Mouse (Mus musculus) yolk sac, embryonic 10.5 days (tissue): ENCODE results near the gene Asic4.
A peak's percentile ranks its signal among the peaks of the same experiment; 100 is the strongest.

Experiments used
- DNase-seq: peaks from one replicate; pipeline ENCODE4 v3.0.0-alpha.2; 2017; ENCODE audit warnings: low spot score

The Asic4 gene

DNA sequence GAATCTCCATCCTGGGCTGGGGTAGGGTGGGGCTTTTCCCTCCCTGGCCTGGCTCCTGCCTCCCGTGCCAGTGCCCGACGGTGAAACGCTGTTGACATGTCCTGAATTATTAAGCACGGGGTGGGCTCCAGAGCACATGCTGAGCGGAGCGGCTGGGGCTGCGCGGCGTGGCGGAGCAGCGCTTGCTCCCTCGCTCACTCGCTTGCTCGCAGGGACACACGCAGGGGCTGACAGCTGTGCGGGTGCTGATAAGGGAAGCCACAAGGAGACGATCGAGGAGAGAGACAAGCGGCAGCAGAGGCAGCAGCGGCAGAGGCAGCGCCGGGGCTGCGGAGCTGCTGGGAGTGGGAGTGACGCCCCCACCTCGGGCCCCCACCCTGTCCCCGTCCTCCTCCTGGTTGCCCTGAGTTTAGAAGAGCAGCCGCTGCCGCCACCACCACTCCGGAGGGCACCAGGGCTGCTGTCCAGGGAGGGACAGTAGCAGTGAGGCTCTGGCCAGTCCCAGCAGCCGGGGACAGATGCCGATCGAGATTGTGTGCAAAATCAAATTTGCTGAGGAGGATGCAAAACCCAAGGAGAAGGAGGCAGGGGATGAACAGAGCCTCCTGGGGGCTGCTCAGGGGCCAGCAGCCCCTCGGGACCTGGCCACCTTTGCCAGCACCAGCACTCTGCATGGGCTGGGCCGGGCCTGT is at the start of gene Asic4:
Gene Asic4, plus strand, starts transcription at position 123 of the 692 bp plus-strand sequence.
- DNase-seq = no peak

DNA sequence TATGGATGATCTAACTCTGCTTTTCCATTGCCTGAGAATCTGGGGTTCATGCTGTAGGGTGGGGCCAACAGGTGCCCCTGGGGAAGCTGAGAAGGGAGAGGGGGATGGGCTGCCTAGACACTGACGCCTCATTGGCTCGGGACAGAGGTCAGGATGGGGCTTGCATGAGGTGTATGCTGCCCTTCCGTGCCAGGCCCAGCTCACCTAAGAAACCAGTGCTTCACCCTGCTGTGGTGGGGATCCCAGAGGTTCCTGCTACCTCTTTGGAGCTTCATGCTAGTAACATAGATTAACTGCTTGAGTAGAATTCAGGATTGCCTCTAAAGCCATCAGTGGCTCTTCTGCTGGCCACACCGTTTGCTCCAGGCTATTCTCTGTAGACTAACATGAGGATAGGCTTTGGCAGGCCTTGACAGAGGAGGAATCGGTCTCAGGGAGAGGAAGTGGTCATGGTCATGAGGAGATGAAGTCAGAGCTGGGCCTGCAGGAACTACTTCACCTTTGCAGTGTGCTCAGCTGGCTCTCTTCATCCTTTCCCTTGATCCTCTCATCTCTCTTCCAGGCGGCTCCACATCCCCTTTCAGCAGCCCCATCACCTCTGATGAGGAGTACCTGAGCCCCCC is 49.6 kb upstream of the Asic4 start:
- no peak for DNase-seq

DNA sequence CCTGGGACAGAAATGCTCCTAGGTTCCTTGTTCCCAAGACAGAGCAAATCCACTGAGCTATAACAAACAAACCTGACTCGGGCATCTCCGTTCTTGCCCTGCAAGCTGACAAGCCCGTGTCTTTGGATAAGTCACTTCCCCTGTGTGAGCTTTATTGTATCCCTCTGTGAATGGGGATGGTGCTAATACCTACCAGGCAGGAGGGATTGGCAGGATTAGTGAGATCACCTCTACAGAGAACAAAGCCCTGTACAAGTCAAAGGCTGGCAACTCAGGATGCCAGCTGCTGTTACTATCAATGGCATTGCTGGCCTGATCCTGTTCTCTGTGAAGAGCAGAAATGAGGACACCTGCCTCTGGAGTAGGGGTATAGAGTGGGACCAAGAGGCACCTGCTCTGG is 44.7 kb upstream of the Asic4 start:
- DNase-seq = no peak

DNA sequence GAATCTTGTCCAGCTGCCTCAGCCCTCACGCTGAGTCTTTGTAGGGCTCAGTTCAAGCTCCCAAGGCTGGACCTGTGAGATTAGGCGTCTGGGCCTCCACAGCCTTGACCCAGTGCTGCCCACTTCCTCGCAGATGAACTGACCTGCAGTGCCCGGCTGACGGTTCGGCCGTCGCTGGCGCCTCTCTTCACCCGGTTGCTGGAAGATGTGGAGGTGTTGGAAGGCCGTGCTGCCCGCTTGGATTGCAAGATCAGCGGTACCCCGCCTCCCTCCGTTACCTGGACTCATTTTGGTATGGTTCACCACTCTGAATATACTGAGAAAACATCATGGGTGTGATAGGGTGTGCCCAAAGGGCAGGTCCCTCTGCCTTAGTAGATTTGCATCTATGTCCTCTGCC is 44.1 kb upstream of the Asic4 start:
- DNase-seq = no peak

DNA sequence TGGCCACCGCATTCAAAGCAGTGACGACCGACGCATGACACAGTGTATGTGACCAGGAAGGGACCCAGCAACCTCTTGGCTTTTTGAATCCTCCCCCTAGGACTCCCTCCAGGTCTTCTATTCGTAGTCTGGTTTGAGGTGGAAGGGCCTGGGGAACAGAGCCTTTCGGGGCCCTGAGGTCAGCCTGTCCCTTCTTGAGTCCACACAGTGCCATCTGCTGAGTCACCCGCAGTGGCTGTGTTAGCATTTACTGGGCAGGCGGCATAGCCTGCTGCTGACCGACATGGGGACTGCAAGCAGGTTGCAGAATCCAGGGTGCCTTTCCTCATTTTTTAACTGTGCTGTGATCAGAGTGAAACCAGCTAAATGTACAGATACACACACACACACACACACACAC is 43.2 kb upstream of the Asic4 start:
- no peak for DNase-seq

DNA sequence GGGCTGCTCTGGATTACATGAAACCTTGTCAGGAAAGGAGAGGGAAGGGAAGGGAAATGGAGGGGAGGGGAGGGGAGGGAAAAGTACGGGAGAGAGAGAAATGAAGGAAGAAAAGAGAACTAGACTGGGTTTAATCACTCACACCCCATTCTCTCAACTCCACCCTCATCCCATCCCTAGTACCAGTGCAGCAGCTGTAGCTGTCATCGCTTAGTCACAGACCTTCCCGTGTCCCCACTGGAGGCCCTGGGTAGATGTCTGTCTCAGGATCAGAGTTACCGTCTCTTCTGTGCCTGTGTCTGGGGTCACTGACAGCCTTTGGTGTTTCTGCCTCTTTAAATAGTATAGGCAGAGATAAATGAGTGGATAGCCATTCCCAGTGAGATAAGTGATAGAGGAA is 42.0 kb upstream of the Asic4 start:
- DNase-seq = no peak

DNA sequence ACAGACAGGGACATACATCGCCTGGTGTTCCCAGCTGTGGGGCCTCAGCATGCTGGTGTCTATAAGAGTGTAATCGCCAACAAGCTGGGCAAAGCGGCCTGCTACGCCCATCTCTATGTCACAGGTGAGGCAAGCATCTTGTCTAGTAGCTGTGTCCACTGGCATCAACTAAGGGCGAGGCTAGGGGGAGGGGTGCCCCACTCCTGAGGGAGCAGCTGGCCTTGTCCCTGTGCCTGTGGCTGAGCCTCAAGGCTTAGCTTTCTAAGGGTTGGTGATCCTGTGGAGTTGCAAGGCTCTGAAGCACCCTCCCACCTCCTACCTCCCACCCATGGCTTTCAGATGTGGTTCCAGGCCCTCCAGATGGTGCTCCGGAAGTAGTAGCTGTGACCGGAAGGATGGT is 40.3 kb upstream of the Asic4 start:
- DNase-seq = no peak

DNA sequence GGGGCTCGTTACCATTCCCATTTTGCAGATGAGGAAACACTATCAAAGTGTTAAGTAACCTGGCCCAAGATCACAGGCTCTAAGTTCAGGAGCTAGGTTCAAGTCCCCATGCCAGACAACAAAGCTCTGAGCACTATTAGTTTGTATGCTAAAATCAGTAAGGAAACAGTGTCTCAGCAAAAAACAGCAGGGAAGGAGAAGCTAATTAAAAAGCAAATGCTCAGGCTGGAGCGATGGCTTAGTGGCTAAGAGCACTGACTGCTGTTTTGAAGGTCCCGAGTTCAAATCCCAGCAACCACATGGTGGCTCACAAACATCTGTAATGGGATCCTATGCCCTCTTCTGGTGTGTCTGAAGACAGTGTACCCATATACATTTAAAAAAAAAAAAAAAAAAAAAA is 38.0 kb upstream of the Asic4 start:
- no peak for DNase-seq

DNA sequence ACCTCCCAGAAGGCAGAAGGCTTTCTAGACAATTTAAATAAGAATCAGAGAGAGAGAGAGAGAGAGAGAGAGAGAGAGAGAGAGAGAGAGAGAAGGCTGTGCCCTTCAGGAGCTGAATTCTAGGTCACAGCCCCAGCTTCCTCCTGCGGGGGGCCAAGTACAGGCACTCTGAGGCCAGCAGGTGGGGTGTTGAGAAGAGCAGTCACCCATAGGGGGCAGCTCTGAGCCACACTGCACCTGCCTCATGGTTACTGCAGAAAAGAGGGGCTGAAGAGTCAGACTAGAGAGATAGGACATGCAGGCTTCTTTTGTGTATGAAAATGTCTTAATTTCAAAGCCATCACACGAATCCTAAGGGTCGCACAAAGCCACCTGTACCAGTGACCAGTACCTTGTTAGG is 36.5 kb upstream of the Asic4 start:
- no peak for DNase-seq

DNA sequence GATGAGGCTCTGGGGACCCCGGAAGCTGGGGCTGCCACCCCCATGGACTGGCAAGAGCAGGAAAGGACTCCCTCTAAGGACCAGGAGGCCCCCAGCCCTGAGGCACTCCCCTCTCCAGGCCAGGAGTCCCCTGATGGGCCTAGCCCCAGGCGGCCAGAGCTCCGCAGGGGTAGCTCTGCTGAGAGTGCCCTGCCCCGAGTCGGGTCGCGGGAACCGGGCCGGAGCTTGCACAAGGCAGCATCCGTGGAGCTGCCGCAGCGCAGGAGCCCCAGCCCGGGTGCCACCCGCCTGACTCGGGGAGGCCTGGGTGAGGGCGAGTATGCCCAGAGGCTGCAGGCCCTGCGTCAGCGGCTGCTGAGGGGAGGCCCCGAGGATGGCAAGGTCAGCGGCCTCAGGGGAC is 28.4 kb upstream of the Asic4 start:
- no peak for DNase-seq

DNA sequence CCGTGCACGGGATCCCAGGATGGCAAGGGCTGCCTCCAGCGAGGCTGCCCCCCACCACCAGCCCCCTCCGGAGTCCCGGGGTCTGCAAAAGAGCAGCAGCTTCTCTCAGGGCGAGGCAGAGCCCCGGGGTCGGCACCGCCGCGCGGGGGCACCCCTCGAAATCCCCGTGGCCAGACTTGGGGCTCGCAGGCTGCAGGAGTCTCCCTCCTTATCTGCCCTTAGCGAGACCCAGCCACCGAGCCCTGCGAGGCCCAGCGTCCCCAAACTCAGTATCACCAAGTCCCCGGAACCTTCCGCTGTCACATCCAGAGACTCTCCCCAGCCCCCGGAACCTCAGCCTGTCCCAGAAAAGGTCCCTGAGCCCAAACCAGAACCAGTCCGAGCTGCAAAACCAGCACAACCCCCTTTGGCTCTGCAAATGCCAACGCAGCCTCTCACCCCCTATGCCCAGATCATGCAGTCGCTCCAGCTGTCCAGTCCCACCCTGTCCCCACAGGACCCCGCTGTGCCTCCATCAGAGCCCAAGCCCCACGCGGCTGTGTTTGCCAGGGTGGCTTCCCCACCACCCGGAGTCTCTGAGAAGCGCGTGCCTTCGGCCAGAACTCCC is 27.9 kb upstream of the Asic4 start:
- no peak for DNase-seq

DNA sequence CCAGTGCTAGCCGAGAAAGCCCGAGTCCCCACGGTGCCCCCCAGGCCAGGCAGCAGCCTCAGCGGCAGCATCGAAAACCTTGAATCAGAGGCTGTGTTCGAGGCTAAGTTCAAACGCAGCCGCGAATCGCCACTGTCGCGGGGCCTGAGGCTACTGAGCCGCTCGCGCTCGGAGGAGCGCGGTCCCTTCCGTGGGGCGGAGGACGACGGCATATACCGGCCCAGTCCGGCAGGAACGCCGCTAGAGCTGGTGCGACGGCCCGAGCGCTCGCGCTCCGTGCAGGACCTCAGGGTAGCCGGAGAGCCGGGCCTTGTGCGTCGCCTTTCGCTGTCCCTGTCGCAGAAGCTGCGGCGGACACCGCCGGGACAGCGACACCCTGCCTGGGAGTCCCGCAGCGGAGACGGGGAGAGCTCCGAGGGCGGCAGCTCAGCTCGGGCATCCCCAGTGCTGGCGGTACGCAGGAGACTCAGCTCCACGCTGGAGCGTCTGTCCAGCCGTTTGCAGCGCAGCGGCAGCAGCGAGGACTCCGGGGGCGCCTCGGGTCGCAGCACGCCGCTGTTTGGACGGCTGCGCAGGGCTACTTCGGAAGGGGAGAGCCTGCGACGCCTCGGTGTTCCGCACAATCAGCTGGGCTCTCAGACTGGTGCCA is 27.3 kb upstream of the Asic4 start:
- peak; percentile 36 for DNase-seq

DNA sequence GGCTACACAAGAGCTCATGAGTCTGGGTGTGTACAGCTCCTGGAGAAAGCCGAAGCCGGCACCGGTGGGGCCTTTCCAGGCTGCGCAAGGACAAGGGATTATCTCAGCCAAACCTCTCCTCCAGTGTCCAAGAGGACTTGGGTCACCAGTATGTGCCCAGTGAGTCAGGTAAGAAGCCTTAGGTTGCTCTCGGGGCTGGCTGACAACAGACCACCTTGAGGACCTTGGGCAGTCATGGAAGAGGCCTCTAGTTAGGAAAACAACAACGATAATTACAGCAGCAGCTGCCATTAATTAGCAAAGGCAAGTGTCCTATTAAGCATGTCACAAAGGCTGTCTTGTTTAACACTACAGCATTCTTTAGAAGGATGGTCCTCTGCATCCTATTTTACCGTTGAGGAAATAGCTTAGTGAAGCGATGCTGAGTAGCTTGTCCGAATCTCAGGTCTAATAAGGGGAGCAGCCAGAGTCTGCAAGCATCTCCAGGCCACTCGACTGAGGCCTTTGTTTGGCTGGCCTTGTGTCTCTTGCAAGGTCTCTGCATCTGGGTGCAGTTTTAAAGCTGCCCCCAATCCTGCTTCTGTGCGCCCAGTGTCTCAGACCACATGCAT is 26.4 kb upstream of the Asic4 start:
- no peak for DNase-seq

DNA sequence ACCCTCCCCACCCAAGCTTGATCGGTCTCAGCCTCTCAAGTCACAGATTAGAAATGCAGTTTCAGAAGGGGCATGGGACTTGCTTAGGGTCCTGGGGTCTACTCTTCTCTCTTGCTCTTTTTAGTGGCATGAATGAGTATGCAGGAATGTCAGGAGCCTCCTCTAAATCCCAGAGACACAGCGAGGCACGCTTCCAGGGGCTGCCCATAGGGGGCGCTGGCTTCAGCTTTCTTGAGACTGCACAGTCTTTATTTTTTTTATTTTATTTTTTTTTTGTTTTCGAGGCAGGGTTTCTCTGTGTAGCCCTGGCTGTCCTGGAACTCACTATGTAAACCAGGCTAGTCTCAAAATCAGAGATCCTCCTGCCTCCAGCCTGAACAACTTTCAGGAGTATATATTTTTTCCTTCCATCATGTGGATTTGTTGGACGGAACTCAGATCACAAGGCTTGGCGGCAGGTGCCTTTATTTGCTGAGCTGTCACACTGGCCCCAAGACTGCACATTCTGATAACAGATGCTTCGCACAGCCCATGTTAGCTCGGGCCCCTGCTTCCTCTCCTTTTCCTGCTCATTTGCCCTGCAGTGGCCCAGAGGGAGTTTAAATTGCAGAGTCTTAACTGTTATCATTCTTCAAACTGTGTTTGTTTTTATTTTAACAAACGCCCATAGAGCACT is 24.3 kb upstream of the Asic4 start:
- DNase-seq = peak; percentile 42

DNA sequence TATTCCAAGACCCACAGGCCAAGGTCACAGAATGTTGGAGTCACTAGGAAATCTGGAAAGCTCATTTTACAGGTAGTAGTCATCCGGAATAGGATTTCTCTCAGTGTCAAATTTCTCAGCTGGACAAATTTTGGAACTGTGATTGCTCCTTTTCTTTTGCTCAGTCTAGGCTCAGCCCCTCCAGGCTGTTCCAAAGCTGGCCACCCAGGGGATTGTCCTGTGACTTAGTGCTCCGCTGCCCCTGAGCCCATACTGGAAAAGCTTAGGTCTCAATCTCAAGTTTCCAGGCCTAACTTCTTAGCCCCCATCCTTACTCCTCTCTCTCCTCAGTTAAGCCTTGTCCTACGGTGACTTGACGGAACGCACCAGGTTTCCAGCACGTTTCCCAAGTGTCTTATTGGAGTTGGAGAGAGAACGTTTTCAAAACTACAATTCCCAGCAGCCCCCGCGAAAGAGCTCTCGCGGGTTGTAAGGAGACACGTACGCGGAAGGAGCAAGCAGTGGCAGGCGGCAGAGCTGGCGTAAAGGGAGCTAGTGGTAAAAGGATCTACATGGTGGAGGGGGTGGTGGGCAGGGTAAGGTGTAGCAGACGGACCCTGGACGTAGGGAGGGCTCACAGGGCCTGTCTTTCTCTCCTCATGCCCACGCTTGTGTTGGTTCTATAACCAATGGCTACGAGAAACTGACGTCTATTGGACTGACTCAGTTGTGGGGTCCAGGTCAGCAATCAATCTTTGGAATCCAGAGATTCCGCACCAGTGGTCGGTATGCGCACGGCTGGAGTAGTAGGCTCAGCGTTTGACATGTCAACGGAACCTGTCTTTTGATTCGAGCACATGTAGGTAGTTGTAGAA is 14.5 kb upstream of the Asic4 start, which contains the start of gene Gmppa:
Gene Gmppa, plus strand, starts transcription at position 456 of the 854 bp plus-strand sequence.
- DNase-seq = peak; percentile 90

DNA sequence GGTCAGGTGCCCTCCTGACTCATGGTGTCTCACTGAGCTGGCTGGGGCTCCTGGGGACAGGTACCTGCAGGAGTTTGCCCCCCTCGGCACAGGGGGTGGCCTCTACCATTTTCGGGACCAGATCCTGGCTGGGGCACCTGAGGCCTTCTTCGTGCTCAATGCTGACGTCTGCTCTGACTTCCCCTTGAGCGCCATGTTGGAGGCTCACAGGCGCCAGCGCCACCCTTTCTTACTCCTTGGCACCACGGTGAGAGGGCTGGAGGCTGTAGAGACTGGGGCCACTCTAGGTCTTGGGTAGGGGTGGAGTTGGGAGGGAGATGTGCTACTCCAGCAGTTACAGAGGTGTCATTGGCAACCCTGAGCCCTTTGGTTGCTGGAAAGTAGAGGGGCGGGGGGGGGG is 11.5 kb upstream of the Asic4 start:
- DNase-seq = no peak

DNA sequence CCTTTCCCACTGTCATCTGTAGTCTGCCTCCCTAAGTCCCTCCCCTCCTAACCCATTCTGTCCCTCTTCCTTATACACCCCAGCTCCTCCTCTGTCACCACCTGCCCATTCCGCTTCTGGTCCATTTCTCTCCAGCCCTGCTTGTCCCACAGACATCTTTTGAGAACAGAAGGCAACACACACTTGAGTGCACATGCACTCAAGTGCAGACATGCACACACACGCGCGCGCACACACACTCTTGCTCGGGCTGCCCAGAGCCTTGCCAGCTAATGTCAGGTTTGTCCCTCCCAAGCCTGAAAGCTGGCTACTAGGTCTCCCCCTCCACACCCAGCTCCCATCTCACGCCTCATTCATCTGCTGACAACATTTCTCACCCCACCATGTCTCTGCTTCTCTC is 9.6 kb upstream of the Asic4 start:
- no peak for DNase-seq

DNA sequence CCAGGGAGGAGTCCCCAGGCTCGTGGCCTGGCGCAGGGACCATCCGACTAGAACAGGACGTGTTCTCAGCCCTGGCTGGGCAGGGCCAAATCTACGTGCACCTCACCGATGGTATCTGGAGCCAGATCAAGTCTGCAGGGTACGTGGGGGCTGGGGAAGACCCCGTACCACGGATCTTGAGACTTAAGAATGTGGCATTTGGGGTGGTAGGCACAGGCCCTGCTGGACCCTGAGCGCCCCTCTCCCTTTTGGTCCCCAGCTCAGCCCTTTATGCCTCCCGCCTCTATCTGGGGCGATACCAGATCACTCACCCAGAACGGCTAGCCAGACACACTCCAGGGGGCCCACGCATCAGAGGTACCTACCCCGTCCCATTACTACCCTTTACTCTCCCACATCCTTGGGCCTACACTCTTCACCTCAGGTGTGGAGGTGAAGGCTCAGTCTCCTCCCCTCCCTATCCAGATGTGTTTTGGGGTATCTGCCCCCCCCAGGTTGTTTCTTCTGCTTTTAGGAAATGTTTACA is 8.7 kb upstream of the Asic4 start:
- DNase-seq = no peak

DNA sequence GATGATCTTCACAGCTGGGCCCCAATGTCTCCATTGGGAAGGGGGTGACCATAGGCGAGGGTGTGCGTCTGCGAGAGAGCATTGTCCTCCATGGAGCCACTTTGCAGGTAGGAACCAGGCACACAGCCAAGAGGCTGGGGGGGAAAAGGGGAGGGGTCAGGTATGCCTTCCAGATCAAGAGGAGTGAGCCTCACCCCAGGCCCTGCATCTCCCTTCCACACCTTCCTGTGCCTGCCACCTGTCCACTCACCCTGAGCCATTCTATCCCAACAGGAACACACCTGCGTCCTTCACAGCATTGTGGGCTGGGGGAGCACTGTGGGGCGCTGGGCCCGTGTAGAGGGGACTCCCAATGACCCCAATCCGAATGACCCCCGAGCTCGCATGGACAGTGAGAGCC is 8.1 kb upstream of the Asic4 start:
- no peak for DNase-seq

DNA sequence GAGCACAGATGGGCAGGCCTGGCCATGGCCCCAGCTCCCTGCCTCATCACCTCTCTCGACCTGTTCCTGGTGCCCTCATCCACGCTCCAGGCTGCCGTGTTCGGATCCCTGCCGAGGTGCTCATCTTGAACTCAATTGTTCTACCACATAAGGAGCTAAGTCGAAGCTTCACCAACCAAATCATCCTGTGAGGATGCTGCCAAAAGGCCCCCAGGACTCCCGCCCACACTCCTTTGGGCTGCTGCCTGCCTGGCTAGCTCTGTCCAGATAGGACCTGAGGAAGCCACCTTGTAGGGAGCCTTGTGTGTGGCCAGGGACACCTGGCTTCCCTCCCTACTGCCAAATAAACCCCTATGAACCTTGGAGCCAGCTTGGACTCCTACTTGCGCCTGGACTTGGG is 7.4 kb upstream of the Asic4 start:
- DNase-seq = no peak
